Mouse (Mus musculus) liver, embryonic 12.5 days (tissue): ENCODE data around the gene Rnase4. TPM values are rescaled to one million over a fixed set of nuclear protein-coding genes. Genes with fewer than 3 reads are reported as not detected.
A peak's percentile ranks its signal among the peaks of the same experiment; 100 is the strongest.

ENCODE experiments used
- ATAC-seq: fragments of 200-750 bp; cut with Nextera tagmentation; 2 replicates; pipeline ENCODE4 v1.8.0; 2017; ENCODE audit warnings: moderate number of reproducible peaks, mild to moderate bottlenecking, moderate library complexity
- H3K27ac ChIP-seq: fragments of 300-500 bp; sonication (generic); 2 replicates; pipeline ENCODE4 v1.5.1; 2016; ENCODE audit warnings: mild to moderate bottlenecking
- H3K27me3 ChIP-seq: fragments of 300-500 bp; sonication (generic); replicated peaks from 2 replicates; pipeline ENCODE4 v1.6.1; 2016; ENCODE audit warnings: mild to moderate bottlenecking, moderate library complexity
- H3K36me3 ChIP-seq: fragments of 300-500 bp; sonication (generic); 2 replicates; pipeline ENCODE4 v1.6.1; 2016; ENCODE audit warnings: mild to moderate bottlenecking, moderate library complexity
- H3K4me1 ChIP-seq: fragments of 300-500 bp; sonication (generic); 2 replicates; pipeline ENCODE4 v1.6.1; 2016
- H3K4me2 ChIP-seq: fragments of 300-500 bp; sonication (generic); 2 replicates; pipeline ENCODE4 v1.6.1; 2016; ENCODE audit warnings: mild to moderate bottlenecking, moderate library complexity
- H3K4me3 ChIP-seq: fragments of 300-500 bp; sonication (generic); 2 replicates; pipeline ENCODE4 v1.5.1; 2016; ENCODE audit warnings: mild to moderate bottlenecking, moderate library complexity
- H3K9ac ChIP-seq: fragments of 300-500 bp; sonication (generic); 2 replicates; pipeline ENCODE4 v1.6.1; 2016; ENCODE audit warnings: mild to moderate bottlenecking, moderate library complexity
- H3K9me3 ChIP-seq: fragments of 300-500 bp; sonication (generic); replicated peaks from 2 replicates; pipeline ENCODE4 v1.6.1; 2016; ENCODE audit warnings: mild to moderate bottlenecking, moderate library complexity
- WGBS: fragments of 180-500 bp; shearing (Covaris S2); methylation state at CpG from one replicate; pipeline ENCODE4 v1.1.7; 2016; ENCODE audit not compliant: insufficient replicate concordance; 5-methylcytosine and 5-hydroxymethylcytosine counted together
- polyA plus RNA-seq: library from polyadenylated mRNA; unstranded; fragments of >200 nt; fragmentation: Nextera tagmentation; extraction: Ambion mirVana; gene quantifications from 2 replicates; pipeline ENCODE4 v1.2.1, GENCODE M21; 2016

The Rnase4 gene
- polyA plus RNA-seq, 1 experiment from 2014 or later: 10.4 TPM

- Histone ChIP-seq H3K27me3 (no peaks in the 10 kb centered on the region), H3K9me3 (no peaks in the 10 kb centered on the region), H3K4me2 (no peak overlapping the region), H3K9ac (no peak overlapping the region), H3K27ac (0 out of 2 replicates have a peak overlapping the region, but pooled peaks have one; percentile 16), H3K4me1 (peaks cover 52% of the 10 kb centered on the region), H3K36me3 (no peaks in the 10 kb centered on the region), H3K4me3 (no peak overlapping the region)
- WGBS: 74% methylated on average over 2 of the region's 2 CpGs
- ATAC-seq: no peak
These were observed 49.5 kb downstream of the Rnase4 start for GRCm38 (mm10) chr14:51140342-51140741.

GRCm38 (mm10) chr14:51142119-51142518 is 51.2 kb downstream of the Rnase4 start:
- peak overlapping the region; percentile 51 for H3K9ac ChIP-seq
- H3K4me3 ChIP-seq: no peak overlapping the region
- H3K27me3 ChIP-seq: no peaks in the 10 kb centered on the region
- H3K4me1 ChIP-seq: peaks cover 70% of the 10 kb centered on the region
- 75% methylated on average over 4 of the region's 4 CpGs for WGBS
- H3K4me2 ChIP-seq: no peak overlapping the region
- peak overlapping the region; percentile 88 for H3K27ac ChIP-seq
- no peaks in the 10 kb centered on the region for H3K36me3 ChIP-seq
- H3K9me3 ChIP-seq: no peaks in the 10 kb centered on the region
- peak; percentile 55 for ATAC-seq

GRCm38 (mm10) chr14:51142568-51142967 is 51.7 kb downstream of the Rnase4 start:
- Histone ChIP-seq H3K9ac (peak overlapping the region; percentile 51), H3K4me2 (no peak overlapping the region), H3K27me3 (no peaks in the 10 kb centered on the region), H3K27ac (peak overlapping the region; percentile 88), H3K36me3 (no peaks in the 10 kb centered on the region), H3K4me3 (no peak overlapping the region), H3K4me1 (peaks cover 74% of the 10 kb centered on the region), H3K9me3 (no peaks in the 10 kb centered on the region)
- peak; percentile 92 for ATAC-seq
- WGBS: 48% methylated on average over 3 of the region's 3 CpGs

- Histone ChIP-seq H3K9me3 (no peaks in the 10 kb centered on the region), H3K4me2 (peak overlapping the region; percentile 44), H3K4me1 (peaks cover 81% of the 10 kb centered on the region), H3K36me3 (no peaks in the 10 kb centered on the region), H3K27ac (peak overlapping the region; percentile 89), H3K27me3 (no peaks in the 10 kb centered on the region), H3K4me3 (no peak overlapping the region), H3K9ac (peak overlapping the region; percentile 58)
- WGBS: 62% methylated on average over 4 of the region's 4 CpGs
- no peak for ATAC-seq
These were observed 52.4 kb downstream of the Rnase4 start for GRCm38 (mm10) chr14:51143287-51143686.

- 18% methylated on average over 2 of the region's 2 CpGs for WGBS
- Histone ChIP-seq H3K9me3 (no peaks in the 10 kb centered on the region), H3K4me1 (peaks cover 87% of the 10 kb centered on the region), H3K9ac (peak overlapping the region; percentile 14), H3K4me2 (peak overlapping the region; percentile 44), H3K36me3 (no peaks in the 10 kb centered on the region), H3K27me3 (no peaks in the 10 kb centered on the region), H3K4me3 (no peak overlapping the region), H3K27ac (peak overlapping the region; percentile 89)
- ATAC-seq: peak; percentile 84
These were observed 53.1 kb downstream of the Rnase4 start for GRCm38 (mm10) chr14:51143937-51144336.

- WGBS: 86% methylated on average over 4 of the region's 4 CpGs
- H3K4me3 ChIP-seq: no peak overlapping the region
- H3K27ac ChIP-seq: peak overlapping the region; percentile 89
- peak overlapping the region; percentile 44 for H3K4me2 ChIP-seq
- H3K36me3 ChIP-seq: no peaks in the 10 kb centered on the region
- peaks cover 93% of the 10 kb centered on the region for H3K4me1 ChIP-seq
- H3K9ac ChIP-seq: 0 out of 2 replicates have a peak overlapping the region, but pooled peaks have one; percentile 14
- no peak for ATAC-seq
- H3K27me3 ChIP-seq: no peaks in the 10 kb centered on the region
- no peaks in the 10 kb centered on the region for H3K9me3 ChIP-seq
These were observed 53.6 kb downstream of the Rnase4 start for GRCm38 (mm10) chr14:51144451-51144850.

- H3K27me3 ChIP-seq: no peaks in the 10 kb centered on the region
- WGBS: 88% methylated on average over 6 of the region's 6 CpGs
- peak overlapping the region; percentile 89 for H3K27ac ChIP-seq
- no peak for ATAC-seq
- H3K9ac ChIP-seq: no peak overlapping the region
- no peaks in the 10 kb centered on the region for H3K9me3 ChIP-seq
- H3K4me3 ChIP-seq: no peak overlapping the region
- H3K4me1 ChIP-seq: peaks cover 94% of the 10 kb centered on the region
- H3K36me3 ChIP-seq: no peaks in the 10 kb centered on the region
- H3K4me2 ChIP-seq: no peak overlapping the region
These were observed 54.6 kb downstream of the Rnase4 start for GRCm38 (mm10) chr14:51145521-51145920.

- WGBS: 51% methylated on average over 2 of the region's 2 CpGs
- no peak within 1 kb of the TSS for H3K4me3 ChIP-seq
- H3K27me3 ChIP-seq: no peaks in the 10 kb centered on the region
- no peak within 1 kb of the TSS for H3K4me2 ChIP-seq
- peak within 1 kb of the TSS; percentile 45; the same call in 1 of the 2 replicates for H3K27ac ChIP-seq
- H3K9me3 ChIP-seq: no peaks in the 10 kb centered on the region
- no peak for ATAC-seq
- no peak within 1 kb of the TSS for H3K9ac ChIP-seq
- H3K36me3 ChIP-seq: no peaks in the 10 kb centered on the region
- peaks cover 95% of the 10 kb centered on the region for H3K4me1 ChIP-seq
These were observed 55.8 kb downstream of the Rnase4 start, which contains the start of gene Rnase1 for GRCm38 (mm10) chr14:51146685-51147084. Gene Rnase1 (minus strand): TSS chr14:51146785.

- Histone ChIP-seq H3K4me2 (no peak overlapping the region), H3K27ac (peak overlapping the region; percentile 81)
These were observed 57.1 kb downstream of the Rnase4 start for GRCm38 (mm10) chr14:51148006-51148405.

GRCm38 (mm10) chr14:51149164-51149563 is 58.3 kb downstream of the Rnase4 start:
- H3K27ac ChIP-seq: peak overlapping the region; percentile 81
- peak overlapping the region; percentile 29; the same call in 1 of the 2 replicates for H3K4me2 ChIP-seq
- no peaks in the 10 kb centered on the region for H3K36me3 ChIP-seq
- H3K9me3 ChIP-seq: no peaks in the 10 kb centered on the region
- H3K27me3 ChIP-seq: no peaks in the 10 kb centered on the region
- peak; percentile 78 for ATAC-seq
- peak overlapping the region; percentile 28; the same call in 1 of the 2 replicates for H3K9ac ChIP-seq
- 35% methylated on average over 5 of the region's 5 CpGs for WGBS
- peaks cover 96% of the 10 kb centered on the region for H3K4me1 ChIP-seq
- H3K4me3 ChIP-seq: no peak overlapping the region

More at GRCm38 (mm10) chr14:51148006-51148405, 57.1 kb downstream of the Rnase4 start:
- H3K4me1 ChIP-seq: peaks cover 96% of the 10 kb centered on the region
- WGBS: 70% methylated on average over 3 of the region's 3 CpGs
- no peak for ATAC-seq
- no peaks in the 10 kb centered on the region for H3K36me3 ChIP-seq
- H3K4me3 ChIP-seq: no peak overlapping the region
- H3K9ac ChIP-seq: no peak overlapping the region
- no peaks in the 10 kb centered on the region for H3K9me3 ChIP-seq
- no peaks in the 10 kb centered on the region for H3K27me3 ChIP-seq

- peak overlapping the region; percentile 81 for H3K27ac ChIP-seq
- ATAC-seq: peak; percentile 88
- no peaks in the 10 kb centered on the region for H3K27me3 ChIP-seq
- no peaks in the 10 kb centered on the region for H3K36me3 ChIP-seq
- peak overlapping the region; percentile 45 for H3K4me2 ChIP-seq
- H3K9ac ChIP-seq: peak overlapping the region; percentile 33
- H3K9me3 ChIP-seq: no peaks in the 10 kb centered on the region
- peaks cover 87% of the 10 kb centered on the region for H3K4me1 ChIP-seq
- H3K4me3 ChIP-seq: no peak overlapping the region
- WGBS: 47% methylated on average over 3 of the region's 3 CpGs
These were observed 59.4 kb downstream of the Rnase4 start for GRCm38 (mm10) chr14:51150206-51150831.

- H3K4me1 ChIP-seq: peaks cover 72% of the 10 kb centered on the region
- H3K9ac ChIP-seq: no peak overlapping the region; the same call in 1 of the 2 replicates
- no peaks in the 10 kb centered on the region for H3K9me3 ChIP-seq
- no peak overlapping the region for H3K4me3 ChIP-seq
- H3K27me3 ChIP-seq: no peaks in the 10 kb centered on the region
- peak overlapping the region; percentile 23; the same call in 1 of the 2 replicates for H3K4me2 ChIP-seq
- H3K27ac ChIP-seq: peak overlapping the region; percentile 58
- peak; percentile 72 for ATAC-seq
- 35% methylated on average over 5 of the region's 5 CpGs for WGBS
- no peaks in the 10 kb centered on the region for H3K36me3 ChIP-seq
These were observed 61.5 kb downstream of the Rnase4 start for GRCm38 (mm10) chr14:51152249-51152870.
